In the genomic region with DNA sequence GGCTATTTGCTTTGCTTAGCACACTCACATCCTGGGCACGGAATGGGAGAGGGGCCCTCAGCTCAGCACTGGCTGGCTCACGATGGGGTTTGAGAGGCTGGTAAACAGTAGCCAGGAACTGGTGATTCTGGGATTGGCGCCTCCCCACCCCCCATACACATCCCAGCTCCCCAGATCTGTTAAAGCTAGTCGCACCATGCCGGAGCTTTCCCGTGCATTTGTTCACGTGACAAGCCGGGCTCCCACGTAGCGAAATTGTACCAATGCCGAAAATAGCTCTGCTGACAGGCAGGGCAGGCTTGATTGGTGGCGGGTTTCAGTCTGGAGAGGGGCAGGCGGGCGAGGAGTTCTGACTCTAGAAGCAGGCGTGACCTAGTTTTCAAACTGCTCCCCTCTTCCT, we compare ENCODE assay signal across 11 mouse cellular contexts. TPM values are rescaled to one million over a fixed set of nuclear protein-coding genes. Genes with fewer than 3 reads are reported as not detected.
DNase-seq lines count a peak whose midpoint lies in the region; ATAC-seq and TF ChIP-seq lines count a peak whose summit lies in the region.
"Had no signal": no experiment of that assay in that cellular context is flagged by ENCODE, and none has a peak within 500 bp of the region (broad histone marks: within the 10 kb centered on the region; RNA-seq: fewer than 3 reads in every experiment).

No protein-coding gene starts in this region.

- TF ChIP-seq EP300 in liver, postnatal 0 days (IDR thresholded peaks at IDR 0.05; ENCODE audit: low read depth), result no peak

- H3K4me2 ChIP-seq in heart, embryonic 11.5 days, result peak overlapping the region; percentile 54
- H3K4me2 ChIP-seq in liver, postnatal 0 days (ENCODE audit: low read depth, low read length), result peak overlapping the region; percentile 30
- H3K4me2 ChIP-seq: limb, embryonic 12.5 days; neural tube, embryonic 12.5 days had no signal

- no peak for DNase-seq in cerebellum, postnatal 36 days
- peak; percentile 24 for DNase-seq in ES-CJ7 (ENCODE audit: low read depth, low spot score)
- no peak for DNase-seq in liver, postnatal 0 days
- DNase-seq in adrenal gland, adult 2 months, result no peak
- no peak for DNase-seq in layer of hippocampus, postnatal 10 days (ENCODE audit: low spot score in 2 of 2)

- TF ChIP-seq CTCF in liver, postnatal 0 days (IDR thresholded peaks at IDR 0.05; ENCODE audit: low read depth), result no peak

- H3K4me1 ChIP-seq in heart, embryonic 11.5 days (ENCODE audit: control insufficient read depth, insufficient read depth, low read length), result peaks cover 5% of the 10 kb centered on the region; the same call in 1 of the 2 replicates
- H3K4me1 ChIP-seq in liver, postnatal 0 days (ENCODE audit: insufficient read depth), result no peaks in the 10 kb centered on the region
- H3K4me1 ChIP-seq: limb, embryonic 12.5 days had no signal

- H3K9ac ChIP-seq in heart, embryonic 11.5 days (ENCODE audit: low read depth, low read length), result peak overlapping the region; percentile 58
- H3K9ac ChIP-seq in liver, postnatal 0 days (replicated peaks), result no peak overlapping the region
- H3K9ac ChIP-seq: limb, embryonic 12.5 days; neural tube, embryonic 12.5 days had no signal

- no peaks in the 10 kb centered on the region for H3K27me3 ChIP-seq in heart, embryonic 11.5 days (ENCODE audit: control insufficient read depth, insufficient read depth, low read length)
- H3K27me3 ChIP-seq in liver, postnatal 0 days (ENCODE audit: insufficient read depth, low read length), result no peaks in the 10 kb centered on the region
- H3K27me3 ChIP-seq: neural tube, embryonic 12.5 days had no signal

- no peaks in the 10 kb centered on the region for H3K9me3 ChIP-seq in heart, embryonic 11.5 days (replicated peaks; ENCODE audit: control insufficient read depth, low read length)
- no peaks in the 10 kb centered on the region for H3K9me3 ChIP-seq in liver, postnatal 0 days (ENCODE audit: low read length)
- H3K9me3 ChIP-seq: limb, embryonic 12.5 days; neural tube, embryonic 12.5 days had no signal

- WGBS in heart, embryonic 11.5 days (ENCODE audit: insufficient replicate concordance), result 41% methylated on average over 15 of the region's 15 CpGs
- WGBS in liver, postnatal 0 days (ENCODE audit: insufficient replicate concordance), result 65% methylated on average over 15 of the region's 15 CpGs

- ATAC-seq in cerebellum, adult (ENCODE audit: insufficient number of reproducible peaks, low FRiP score, low TSS enrichment), result 0 out of 2 replicates have a peak, but pooled peaks have one; percentile 28
- ATAC-seq in heart, embryonic 11.5 days (replicated peaks; ENCODE audit: insufficient number of reproducible peaks, low FRiP score, low TSS enrichment), result peak; percentile 44; the same call in 1 of the 2 replicates
- no peak for ATAC-seq in liver, postnatal 0 days
- ATAC-seq in megakaryocyte-erythroid progenitor cell, adult 5-6 weeks (replicated peaks; ENCODE audit: low FRiP score, low TSS enrichment, poor library complexity, severe bottlenecking), result no peak
- ATAC-seq: hindbrain, postnatal 0 days had no signal

- peak overlapping the region; percentile 73 for H3K27ac ChIP-seq in heart, embryonic 11.5 days (ENCODE audit: low read depth, low read length)
- no peak overlapping the region for H3K27ac ChIP-seq in liver, postnatal 0 days (ENCODE audit: low read depth)
- H3K27ac ChIP-seq: hindbrain, postnatal 0 days; limb, embryonic 12.5 days; neural tube, embryonic 12.5 days had no signal

- H3K36me3 ChIP-seq in heart, embryonic 11.5 days (ENCODE audit: control insufficient read depth, insufficient read depth, low read length), result no peaks in the 10 kb centered on the region
- H3K36me3 ChIP-seq in liver, postnatal 0 days (replicated peaks; ENCODE audit: insufficient read depth, low read length), result no peaks in the 10 kb centered on the region
- H3K36me3 ChIP-seq: limb, embryonic 12.5 days; neural tube, embryonic 12.5 days had no signal

- peak overlapping the region; percentile 30; the same call in 1 of the 2 replicates for H3K4me3 ChIP-seq in heart, embryonic 11.5 days (ENCODE audit: low read depth, low read length)
- no peak overlapping the region for H3K4me3 ChIP-seq in liver, postnatal 0 days (ENCODE audit: low read depth, low read length)
- H3K4me3 ChIP-seq: limb, embryonic 12.5 days; neural tube, embryonic 12.5 days had no signal

RNA-seq across cellular contexts. Expression of a gene that starts 16.5 kb away (rescaled TPM):
- 8.6 and 10.3 TPM in 2 replicates for polyA plus RNA-seq in heart, embryonic 11.5 days (2014; fragmentation: Nextera tagmentation; extraction: Ambion mirVana)
- polyA plus RNA-seq in liver, postnatal 0 days (2015; fragmentation: Nextera tagmentation; extraction: Ambion mirVana), result 3.6 and 3.9 TPM in 2 replicates
- total RNA-seq in adrenal gland, adult 2 months (2021), result 10 to 100 TPM; 24.5 to 30.6 TPM
- polyA plus RNA-seq in adrenal gland, adult 2 months (2012; rRNA removed), result 18.6 and 20.4 TPM in 2 replicates
- 28.7 and 31.9 TPM in 2 replicates for total RNA-seq in megakaryocyte-erythroid progenitor cell, adult 5-6 weeks (2014; fragmentation: Nextera tagmentation)
- 8.5 and 10.3 TPM in 2 replicates for total RNA-seq in megakaryocyte-erythroid progenitor cell, adult 5-6 weeks (2017)
- total RNA-seq in layer of hippocampus, postnatal 10 days (2021), result 10 to 100 TPM; 11.4 to 13.4 TPM

RNA-seq across cellular contexts. Expression of a gene that starts 38.1 kb away (rescaled TPM):
- polyA plus RNA-seq in heart, embryonic 11.5 days (2014; fragmentation: Nextera tagmentation; extraction: Ambion mirVana), result not detected in 2 replicates
- polyA plus RNA-seq in liver, postnatal 0 days (2015; fragmentation: Nextera tagmentation; extraction: Ambion mirVana), result not detected in 2 replicates
- total RNA-seq in adrenal gland, adult 2 months (2021), result not detected
- polyA plus RNA-seq in adrenal gland, adult 2 months (2012; rRNA removed), result not detected in 2 replicates
- total RNA-seq in megakaryocyte-erythroid progenitor cell, adult 5-6 weeks (2014; fragmentation: Nextera tagmentation), result not detected in 2 replicates
- total RNA-seq in megakaryocyte-erythroid progenitor cell, adult 5-6 weeks (2017), result not detected in 2 replicates
- total RNA-seq in layer of hippocampus, postnatal 10 days (2021), result not detected
- polyA plus RNA-seq: hindbrain, postnatal 0 days; limb, embryonic 12.5 days; neural tube, embryonic 12.5 days had no signal

Comparison
In these comparisons a context has a peak if more than half of its experiments do, and no peak if none do; other contexts are left out.
1. ATAC-seq: peak in cerebellum, adult (single experiment) and heart, embryonic 11.5 days (single experiment); none in liver, postnatal 0 days (single experiment) and megakaryocyte-erythroid progenitor cell, adult 5-6 weeks (single experiment).